Mouse (Mus musculus) heart, adult 2 months (tissue): ENCODE measurements around the gene Mrpl48.

Source experiments
- CTCF ChIP-seq: fragments of 200-600 bp; IDR thresholded peaks from 2 replicates; pipeline ENCODE4 v1.8.1; 2022; ENCODE audit warnings: antibody characterized with exemption, mild to moderate bottlenecking, moderate library complexity
- EP300 ChIP-seq: fragments of 200-500 bp; IDR thresholded peaks from 2 replicates; pipeline ENCODE4 v1.6.1; 2011; ENCODE audit warnings: low read depth, low read length, control low read depth; ENCODE audit not compliant: insufficient read depth
- POLR2A ChIP-seq: fragments of 200-500 bp; IDR thresholded peaks from 2 replicates; pipeline ENCODE4 v1.6.1; 2011; ENCODE audit warnings: mild to moderate bottlenecking, low read depth, low read length, control low read depth; ENCODE audit not compliant: insufficient read depth

GRCm38 (mm10) chr7:100544437-100544836 lies 63.7 kb downstream of the Mrpl48 start:
- no peak for TF ChIP-seq POLR2A
- TF ChIP-seq CTCF: no peak
- TF ChIP-seq EP300: no peak
